Mouse (Mus musculus) inflammation-experienced regulatory T-cells (primary cell): ENCODE results near the gene Bcl2a1b. TPM values are rescaled to one million over a fixed set of nuclear protein-coding genes. Genes with fewer than 3 reads are reported as not detected.

Source experiments
- polyA plus RNA-seq, 2 experiments: library from polyadenylated mRNA; unstranded; fragments of 100-300 nt; shearing (Covaris generic); gene quantifications; one replicate each; pipeline ENCODE4 v1.2.1; 2017

The Bcl2a1b gene
- polyA plus RNA-seq = 100 to 1,000 TPM; 177 to 270 TPM

DNA sequence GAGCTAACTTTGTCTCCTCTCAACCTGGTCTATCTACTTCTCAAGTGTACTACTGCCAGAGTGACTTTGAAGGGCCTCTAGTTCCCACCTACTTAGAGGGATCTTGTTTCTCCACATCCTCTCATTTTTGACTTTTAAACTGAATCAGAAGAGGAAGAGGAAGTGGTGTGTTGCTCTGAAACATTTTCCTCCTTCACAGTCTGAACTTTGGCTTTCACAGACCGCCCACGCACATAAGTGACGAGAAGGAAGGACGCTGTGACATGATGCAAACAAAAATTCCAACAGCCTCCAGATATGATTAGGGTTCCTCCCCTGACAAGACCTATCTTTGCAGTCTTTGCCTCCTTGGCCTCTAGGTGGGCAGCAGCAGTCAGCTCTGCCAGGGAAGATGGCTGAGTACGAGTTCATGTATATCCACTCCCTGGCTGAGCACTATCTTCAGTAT, at the start of gene Bcl2a1b, which contains the start of gene Gm29094:
TSS of gene Bcl2a1b (plus strand) at position 241 of the 448 bp plus-strand sequence.
TSS of gene Gm29094 (plus strand) at position 411 of the 448 bp plus-strand sequence.

DNA sequence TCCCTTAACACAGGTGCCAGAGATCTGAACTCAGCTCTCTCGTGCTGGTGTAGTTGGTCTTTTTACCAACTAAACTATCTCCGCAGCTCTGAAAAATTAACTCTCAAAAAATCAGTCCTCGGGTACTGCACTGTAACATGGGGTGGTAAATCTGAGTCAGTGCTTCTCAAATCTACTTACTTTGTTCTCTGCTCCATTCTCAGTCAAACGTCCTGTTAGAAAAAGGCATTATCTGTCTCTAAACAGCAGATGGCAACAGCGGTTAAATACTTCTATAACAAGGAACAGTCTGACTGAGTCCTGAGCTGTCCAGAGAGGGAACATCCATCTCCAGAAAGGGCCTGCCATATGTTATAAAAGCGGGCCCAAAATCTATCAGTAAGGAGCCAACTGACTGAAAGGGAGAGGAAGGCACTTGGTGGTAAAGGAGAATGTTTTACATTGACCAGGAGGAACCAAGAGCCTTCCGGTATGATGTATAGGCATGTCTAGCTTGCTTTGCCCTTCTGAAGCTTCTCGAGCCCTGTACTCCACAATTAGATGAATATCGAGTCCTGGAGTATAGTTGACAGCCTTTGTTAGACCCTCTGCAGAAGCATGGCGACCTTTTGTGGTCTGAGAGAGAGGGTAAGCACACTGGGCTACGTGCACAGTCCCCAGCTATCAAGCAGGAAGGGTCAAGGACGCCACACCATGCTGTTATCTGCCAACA, 11.5 kb downstream of the Bcl2a1b start, which contains the start of gene Mthfs:
TSS of gene Mthfs (plus strand) at position 324 of the 712 bp plus-strand sequence.

Other genes with a start within 250 kb of the Bcl2a1b start
- 1 to 10 TPM in 1 of 2 experiments, under 1 TPM in 1; 0.48 to 2.6 TPM for gene Bcl2a1a, start 242.3 kb upstream of the Bcl2a1b start, polyA plus RNA-seq
- under 1 TPM; 0.13 to 0.48 TPM for gene Trim43b, start 106.4 kb upstream of the Bcl2a1b start, polyA plus RNA-seq
- 10 to 100 TPM; 48.8 to 50.0 TPM for gene Gm29094, start 170 bp downstream of the Bcl2a1b start, polyA plus RNA-seq
- 100 to 1,000 TPM; 114 to 120 TPM for gene Mthfs, start 11.5 kb downstream of the Bcl2a1b start, polyA plus RNA-seq